Mouse (Mus musculus) midbrain, postnatal 0 days (tissue): ENCODE data around the gene Abhd16a. TPM values are rescaled to one million over a fixed set of nuclear protein-coding genes. Genes with fewer than 3 reads are reported as not detected.
A peak's percentile ranks its signal among the peaks of the same experiment; 100 is the strongest.

ENCODE experiments used
- ATAC-seq: fragments of 200-750 bp; cut with Nextera tagmentation; 2 replicates; pipeline ENCODE4 v1.8.0; 2017; ENCODE audit warnings: moderate number of reproducible peaks, mild to moderate bottlenecking, moderate TSS enrichment, moderate library complexity; ENCODE audit not compliant: low FRiP score
- DNase-seq: peaks from one replicate; pipeline ENCODE4 v3.0.0-alpha.2; 2015; ENCODE audit warnings: low spot score
- H3K27ac ChIP-seq: fragments of 300-500 bp; sonication (generic); 2 replicates; pipeline ENCODE4 v1.5.1; 2014; ENCODE audit warnings: low read depth, mild to moderate bottlenecking, low read length, mixed read lengths
- H3K27me3 ChIP-seq: fragments of 300-500 bp; sonication (generic); 2 replicates; pipeline ENCODE4 v1.6.1; 2014; ENCODE audit warnings: low read length, control low read depth, mixed read lengths; ENCODE audit not compliant: insufficient read depth
- H3K36me3 ChIP-seq: fragments of 300-500 bp; sonication (generic); 2 replicates; pipeline ENCODE4 v1.6.1; 2014; ENCODE audit warnings: low read length, control low read depth, mixed read lengths; ENCODE audit not compliant: insufficient read depth
- H3K4me1 ChIP-seq: fragments of 300-500 bp; sonication (generic); 2 replicates; pipeline ENCODE4 v1.6.1; 2014; ENCODE audit warnings: mild to moderate bottlenecking, control low read depth, antibody characterized with exemption, low read length, mixed read lengths; ENCODE audit not compliant: insufficient read depth
- H3K4me2 ChIP-seq: fragments of 300-500 bp; sonication (generic); 2 replicates; pipeline ENCODE4 v1.6.1; 2014; ENCODE audit warnings: low read depth, mild to moderate bottlenecking, low read length, mixed read lengths; ENCODE audit not compliant: poor library complexity, severe bottlenecking
- H3K4me3 ChIP-seq: fragments of 300-500 bp; sonication (generic); 2 replicates; pipeline ENCODE4 v1.5.1; 2014; ENCODE audit warnings: low read depth, mild to moderate bottlenecking, low read length, moderate library complexity
- H3K9ac ChIP-seq: fragments of 300-500 bp; sonication (generic); replicated peaks from 2 replicates; pipeline ENCODE4 v1.6.1; 2014; ENCODE audit warnings: mild to moderate bottlenecking, low read length, moderate library complexity, mixed read lengths; ENCODE audit not compliant: poor library complexity, severe bottlenecking
- H3K9me3 ChIP-seq: fragments of 300-500 bp; sonication (generic); 2 replicates; pipeline ENCODE4 v1.6.1; 2016; ENCODE audit warnings: low read length, control low read depth
- CTCF ChIP-seq: IDR thresholded peaks from 2 replicates; pipeline ENCODE4 v1.5.1; 2016; ENCODE audit warnings: antibody characterized with exemption, mild to moderate bottlenecking
- WGBS: fragments of 180-500 bp; shearing (Covaris S2); extraction: QIAGEN DNeasy Blood & Tissue Kit; methylation state at CpG from one replicate; pipeline ENCODE4 v1.1.7; 2014; 5-methylcytosine and 5-hydroxymethylcytosine counted together
- polyA plus RNA-seq: library from polyadenylated mRNA; unstranded; fragments of >200 nt; fragmentation: Nextera tagmentation; extraction: Ambion mirVana; gene quantifications from 2 replicates; pipeline ENCODE4 v1.2.1, GENCODE M21; 2015
- total RNA-seq: library from RNA; depleted of rRNA; stranded (reverse); fragments of >200 nt; gene quantifications from 2 replicates; pipeline ENCODE4 v1.2.3, GENCODE M21; 2014

Gene Abhd16a
- total and polyA plus RNA-seq, 2 experiments from 2014 or later: 98.9 to 122 TPM

DNA sequence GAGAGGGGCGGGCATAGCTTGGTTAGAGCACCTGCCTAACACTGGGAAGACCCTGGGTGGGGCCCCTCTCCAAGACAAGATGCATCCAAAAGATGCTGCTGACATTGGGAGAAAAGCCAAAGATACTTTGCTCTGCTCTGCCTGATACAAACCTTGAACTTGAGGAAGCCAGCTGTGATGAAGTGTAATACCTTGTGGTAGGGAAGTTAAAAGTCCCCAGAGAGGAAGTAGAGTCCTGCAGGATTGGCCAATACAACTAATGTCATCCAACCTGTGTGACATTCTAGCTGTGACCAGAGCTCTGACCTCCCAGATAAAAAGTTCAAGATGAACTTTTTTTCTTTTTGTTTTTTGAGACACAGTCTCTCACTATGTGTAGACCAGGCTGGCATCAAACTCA, 36.0 kb downstream of the Abhd16a start:
- no peak overlapping the region for H3K27ac ChIP-seq
- no peaks in the 10 kb centered on the region for H3K9me3 ChIP-seq
- H3K4me2 ChIP-seq: no peak overlapping the region
- no peak overlapping the region; the same call in 1 of the 2 replicates for H3K9ac ChIP-seq
- H3K4me1 ChIP-seq: peaks cover 13% of the 10 kb centered on the region
- peaks cover 10% of the 10 kb centered on the region for H3K36me3 ChIP-seq
- no peak for TF ChIP-seq CTCF
- no peak overlapping the region for H3K4me3 ChIP-seq
- 96% methylated on average over 1 of the region's 1 CpGs for WGBS
- no peak for ATAC-seq
- no peak for DNase-seq
- no peaks in the 10 kb centered on the region for H3K27me3 ChIP-seq

DNA sequence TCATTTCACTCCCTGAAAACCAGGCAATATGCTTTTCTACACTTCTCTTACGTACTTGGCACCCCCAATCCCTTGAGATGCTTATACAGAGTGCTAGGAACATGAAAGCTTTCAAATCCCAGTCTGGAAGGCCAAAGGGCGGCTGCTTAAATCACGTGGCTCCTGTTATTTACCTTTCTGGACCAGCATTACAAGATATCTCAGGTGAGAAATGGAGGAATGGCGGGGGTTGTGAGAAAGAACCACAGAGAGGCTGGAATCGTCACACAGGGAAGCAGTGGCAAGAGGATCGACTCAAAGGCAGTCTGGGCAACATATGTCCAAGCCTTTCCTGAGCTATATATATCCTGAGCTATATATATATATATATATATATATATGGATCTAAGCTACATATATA, 36.5 kb downstream of the Abhd16a start:
- peak overlapping the region; percentile 69 for H3K4me3 ChIP-seq

DNA sequence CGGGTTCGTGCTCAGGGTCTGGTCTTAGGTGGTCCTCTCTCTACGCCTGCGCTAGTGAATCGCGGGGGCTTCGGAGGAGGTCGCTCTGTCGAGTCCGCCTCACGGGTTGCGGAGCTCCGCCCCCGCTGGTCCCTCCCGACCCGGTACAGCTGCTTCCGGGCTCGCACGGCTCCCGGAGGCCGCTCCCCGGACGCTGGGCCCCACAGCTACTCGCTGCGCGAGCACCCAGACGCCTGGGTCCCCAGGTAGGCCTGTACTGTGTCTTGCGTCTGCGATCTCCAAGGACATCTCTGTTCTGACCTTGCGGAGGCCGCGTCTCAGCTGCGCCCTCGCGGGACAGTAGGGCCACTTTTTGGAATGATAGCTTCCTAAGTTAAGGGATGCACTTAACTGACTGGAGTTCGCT, 37.1 kb downstream of the Abhd16a start, which contains the start of gene D17H6S53E:
Gene D17H6S53E (plus strand): TSS at position 168 of the 406 bp plus-strand sequence.
- peak within 1 kb of the TSS; percentile 88 for H3K4me2 ChIP-seq
- H3K9me3 ChIP-seq: no peaks in the 10 kb centered on the region
- peak within 1 kb of the TSS; percentile 80 for H3K27ac ChIP-seq
- H3K27me3 ChIP-seq: no peaks in the 10 kb centered on the region
- peak; percentile 22; the same call in 1 of the 2 replicates for ATAC-seq
- no peak for TF ChIP-seq CTCF
- peak; percentile 74 for DNase-seq
- H3K36me3 ChIP-seq: peaks cover 13% of the 10 kb centered on the region
- WGBS: under 1% methylated on average over 36 of the region's 36 CpGs
- peaks cover 13% of the 10 kb centered on the region for H3K4me1 ChIP-seq
- H3K9ac ChIP-seq: peak within 1 kb of the TSS; percentile 84
- H3K4me3 ChIP-seq: peak within 1 kb of the TSS; percentile 69

More for the DNA sequence above, 36.5 kb downstream of the Abhd16a start:
- ATAC-seq: no peak
- no peak for DNase-seq
- Histone ChIP-seq H3K27me3 (no peaks in the 10 kb centered on the region), H3K9me3 (no peaks in the 10 kb centered on the region), H3K4me1 (peaks cover 13% of the 10 kb centered on the region), H3K9ac (peak overlapping the region; percentile 84), H3K4me2 (peak overlapping the region; percentile 88), H3K36me3 (peaks cover 13% of the 10 kb centered on the region), H3K27ac (no peak overlapping the region; the same call in 1 of the 2 replicates)
- WGBS: 25% methylated on average over 6 of the region's 6 CpGs
- no peak for TF ChIP-seq CTCF

DNA sequence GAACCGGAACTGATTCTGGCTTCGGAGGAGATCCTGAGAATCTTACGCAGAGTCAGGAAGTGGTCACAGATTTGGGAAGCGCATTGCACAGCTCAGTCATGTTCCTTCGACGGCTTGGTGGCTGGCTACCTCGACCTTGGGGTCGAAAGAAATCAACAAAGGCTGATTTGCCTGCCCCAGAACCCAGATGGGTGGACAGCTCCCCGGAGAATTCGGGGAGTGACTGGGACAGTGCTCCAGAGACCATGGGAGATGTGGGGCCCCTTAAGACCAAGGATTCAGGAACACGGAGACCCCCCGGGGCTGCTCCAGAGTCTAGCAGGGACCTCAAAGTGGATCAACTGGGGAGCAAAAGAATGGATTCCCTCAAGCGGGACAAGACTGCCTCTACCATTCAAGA, 38.0 kb downstream of the Abhd16a start:
- Histone ChIP-seq H3K36me3 (peaks cover 13% of the 10 kb centered on the region), H3K27me3 (no peaks in the 10 kb centered on the region)

DNA sequence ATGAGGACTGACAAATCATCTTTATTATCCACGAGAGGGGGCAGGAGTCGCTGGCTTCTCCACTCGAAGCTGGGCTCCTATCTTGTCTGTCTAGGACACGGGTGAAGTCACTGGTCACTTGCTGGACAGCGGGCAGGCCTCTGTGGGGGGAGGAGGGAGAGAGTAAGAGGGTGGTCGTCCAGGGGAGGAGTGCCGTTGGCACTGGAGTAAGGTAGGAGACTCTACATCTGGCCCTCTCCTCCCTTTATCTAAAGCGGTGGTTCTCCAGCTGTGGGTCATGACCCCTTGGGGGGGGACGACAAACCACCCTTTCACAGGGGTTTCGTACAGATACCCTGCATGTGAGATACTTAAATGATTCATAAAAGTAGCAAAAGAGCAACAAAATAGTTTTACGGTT, 39.9 kb downstream of the Abhd16a start:
- Histone ChIP-seq H3K4me3 (no peak overlapping the region), H3K9ac (no peak overlapping the region), H3K27ac (no peak overlapping the region), H3K4me1 (peaks cover 13% of the 10 kb centered on the region), H3K36me3 (peaks cover 13% of the 10 kb centered on the region), H3K9me3 (no peaks in the 10 kb centered on the region), H3K27me3 (no peaks in the 10 kb centered on the region), H3K4me2 (no peak overlapping the region)
- no peak for ATAC-seq
- 68% methylated on average over 11 of the region's 11 CpGs for WGBS
- TF ChIP-seq CTCF: no peak
- no peak for DNase-seq

More for the DNA sequence above, 38.0 kb downstream of the Abhd16a start:
- Histone ChIP-seq H3K4me2 (peak overlapping the region; percentile 88), H3K27ac (no peak overlapping the region; the same call in 1 of the 2 replicates), H3K9me3 (no peaks in the 10 kb centered on the region), H3K4me3 (peak overlapping the region; percentile 69), H3K9ac (peak overlapping the region; percentile 84), H3K4me1 (peaks cover 13% of the 10 kb centered on the region)
- DNase-seq: no peak
- ATAC-seq: no peak
- TF ChIP-seq CTCF: no peak
- 68% methylated on average over 13 of the region's 13 CpGs for WGBS

DNA sequence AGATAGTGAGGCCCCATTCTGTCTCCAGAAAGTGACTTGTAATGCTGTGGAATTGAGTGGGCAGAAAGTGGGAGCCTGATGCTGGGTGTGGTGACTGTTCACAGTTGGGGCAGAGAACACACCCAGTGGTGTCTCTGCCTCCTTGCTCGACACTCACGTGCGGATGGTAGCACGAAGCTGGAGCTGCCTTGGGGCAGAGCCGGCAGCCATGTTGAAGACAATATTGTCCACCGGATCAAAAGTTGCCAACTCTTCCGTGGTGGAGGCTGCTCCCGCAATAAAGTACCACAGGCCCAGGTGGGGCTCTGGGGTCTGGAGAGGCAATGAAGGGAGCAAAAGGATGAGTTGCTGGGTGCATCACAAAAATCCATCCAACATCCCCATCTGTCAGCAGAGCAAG, 42.0 kb downstream of the Abhd16a start:
- H3K36me3 ChIP-seq: 0 out of 2 replicates have a peak, but pooled peaks cover 7% of the 10 kb centered on the region
- no peak overlapping the region for H3K9ac ChIP-seq
- peaks cover 13% of the 10 kb centered on the region for H3K4me1 ChIP-seq
- H3K27me3 ChIP-seq: no peaks in the 10 kb centered on the region
- H3K4me2 ChIP-seq: no peak overlapping the region
- H3K4me3 ChIP-seq: no peak overlapping the region
- TF ChIP-seq CTCF: no peak
- ATAC-seq (no peak), DNase-seq (no peak)
- H3K9me3 ChIP-seq: no peaks in the 10 kb centered on the region
- WGBS: 89% methylated on average over 8 of the region's 8 CpGs
- H3K27ac ChIP-seq: no peak overlapping the region
